Mouse (Mus musculus): ENCODE measurements around the gene Tmem82.

Tmem82 gene

DNA sequence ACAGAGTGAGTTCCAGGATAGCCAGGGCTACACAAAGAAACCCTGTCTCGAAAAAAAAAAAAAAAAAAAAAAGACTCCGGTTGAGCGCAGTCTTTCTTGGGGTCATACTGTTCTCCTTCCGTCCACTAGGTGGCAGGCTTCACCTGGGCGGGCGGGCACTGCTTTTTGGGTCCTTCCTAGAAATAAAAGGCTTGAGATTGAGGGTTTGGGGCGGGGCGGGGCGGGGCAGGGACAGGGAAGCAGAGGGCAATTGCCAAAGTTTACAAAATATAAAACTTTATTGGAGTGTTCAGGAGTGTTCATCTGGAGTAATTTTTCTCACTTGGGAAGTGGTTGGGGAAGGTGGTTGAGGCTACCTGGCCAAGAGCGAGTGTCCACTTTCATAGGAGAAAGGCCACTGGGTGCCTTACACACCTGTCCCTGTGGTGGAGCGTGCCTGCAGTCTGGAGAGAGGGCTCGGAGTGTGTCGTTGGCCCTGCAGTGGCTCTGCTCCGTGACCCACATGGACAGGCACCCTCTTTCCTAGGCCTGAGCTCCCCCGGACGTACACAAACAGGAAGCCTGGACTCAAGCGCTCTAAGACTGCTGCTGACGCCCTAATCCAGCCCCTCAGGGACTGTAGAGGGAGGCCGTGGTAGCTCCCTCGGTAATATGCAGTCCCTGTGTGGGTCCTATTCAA, at the start of gene Tmem82:
Gene Tmem82, minus strand, starts transcription at position 69 of the 679 bp plus-strand sequence.
- in situ Hi-C loops (cut with MboI) = no loop called here

DNA sequence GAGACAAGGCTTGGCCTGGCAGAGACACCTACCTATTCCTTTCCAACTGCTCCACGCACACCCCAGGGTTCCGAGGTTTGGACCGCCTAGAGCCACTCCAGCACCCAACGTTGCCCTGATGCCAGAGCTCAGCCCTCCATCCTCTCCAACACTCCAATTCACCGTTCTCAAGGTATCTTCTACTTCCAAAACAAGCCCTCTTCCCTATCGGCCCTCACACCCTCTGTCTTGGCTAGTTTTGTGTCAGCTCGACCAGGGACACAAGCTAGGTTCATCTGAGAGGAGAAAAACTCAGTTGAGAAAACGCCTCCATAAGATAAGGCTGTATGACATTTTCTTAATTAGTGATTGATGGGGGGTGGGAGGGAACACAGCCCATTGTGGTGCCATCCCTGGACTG, 46.4 kb upstream of the Tmem82 start, which contains the start of gene Plekhm2:
Gene Plekhm2, minus strand, starts transcription at position 101 of the 400 bp plus-strand sequence.
- in situ Hi-C loops (cut with MboI) = no loop called here

DNA sequence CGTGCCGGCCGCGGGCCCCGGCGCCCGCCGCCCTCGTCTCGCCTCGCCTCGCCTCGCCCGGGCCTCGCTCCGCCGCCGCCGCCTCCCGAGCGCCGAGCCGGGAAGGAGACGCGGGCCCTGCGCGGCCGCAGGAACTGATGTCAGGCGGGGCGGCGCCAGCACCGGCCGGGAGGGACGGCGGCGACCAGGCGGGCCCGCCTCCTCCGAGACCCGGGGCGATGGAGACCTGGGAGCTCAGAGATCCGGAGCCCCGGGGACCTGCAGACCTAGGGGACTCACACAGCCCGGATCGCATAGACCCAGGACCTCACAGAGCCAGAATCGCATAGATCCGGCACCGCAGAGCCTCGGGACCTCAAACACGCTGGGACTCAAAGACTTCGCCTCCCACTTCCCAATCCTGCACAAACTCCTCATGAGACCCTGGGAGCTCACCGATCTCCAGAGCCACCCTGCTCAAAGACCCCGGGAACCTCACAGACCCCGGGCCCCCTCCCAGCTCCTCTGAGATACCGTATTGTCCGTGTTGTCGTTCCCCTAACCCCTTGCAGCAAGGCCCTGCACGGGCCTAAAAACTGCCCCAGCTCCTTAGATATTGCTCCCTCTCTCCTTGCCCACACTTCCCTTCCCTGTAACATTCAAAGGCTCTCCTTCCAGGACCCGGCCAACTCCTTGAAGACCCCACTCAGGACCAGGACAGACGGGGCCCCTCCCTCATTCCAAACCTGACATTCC, 45.7 kb upstream of the Tmem82 start:
- in situ Hi-C loops (cut with MboI) = no loop called here

DNA sequence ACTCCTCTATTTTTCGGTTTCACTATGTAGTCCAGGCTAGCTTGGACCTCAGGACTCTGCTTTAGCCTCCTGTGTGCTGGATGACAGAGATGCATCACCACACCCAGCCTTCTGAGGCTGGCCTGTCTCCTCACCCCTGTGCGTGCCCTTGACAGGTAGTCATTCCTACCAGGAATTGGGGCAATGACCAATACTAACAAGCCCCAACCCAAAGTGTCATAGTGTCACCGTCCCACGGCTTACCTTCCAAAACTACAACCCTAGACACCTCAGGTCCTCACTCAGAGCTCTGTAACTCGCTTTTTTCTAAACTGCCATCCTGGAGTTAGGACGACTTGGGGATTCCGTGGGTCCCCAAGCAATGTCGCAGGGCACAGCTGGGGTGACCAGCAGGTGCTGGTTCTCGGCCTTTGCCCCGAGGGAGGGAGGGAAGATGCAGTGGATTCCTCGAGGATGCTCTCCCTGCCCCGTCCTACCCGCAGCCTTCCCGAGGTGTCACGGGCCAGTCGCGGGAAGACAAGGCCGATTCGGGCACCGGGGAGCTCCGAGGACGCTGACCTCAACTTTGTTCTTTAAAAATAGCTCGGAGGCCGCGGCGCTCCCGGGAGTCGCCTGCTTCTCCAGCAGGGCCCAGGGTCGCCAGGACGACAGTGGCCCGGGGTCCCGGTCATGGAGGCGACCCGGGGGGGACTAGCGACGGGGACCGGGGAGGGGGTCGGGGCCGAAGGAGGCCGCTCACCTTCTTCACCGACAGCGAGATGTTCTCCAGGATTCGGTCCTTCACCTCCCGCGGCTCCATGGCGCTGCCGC, 44.9 kb upstream of the Tmem82 start:
- in situ Hi-C loops (cut with MboI) = no loop called here

DNA sequence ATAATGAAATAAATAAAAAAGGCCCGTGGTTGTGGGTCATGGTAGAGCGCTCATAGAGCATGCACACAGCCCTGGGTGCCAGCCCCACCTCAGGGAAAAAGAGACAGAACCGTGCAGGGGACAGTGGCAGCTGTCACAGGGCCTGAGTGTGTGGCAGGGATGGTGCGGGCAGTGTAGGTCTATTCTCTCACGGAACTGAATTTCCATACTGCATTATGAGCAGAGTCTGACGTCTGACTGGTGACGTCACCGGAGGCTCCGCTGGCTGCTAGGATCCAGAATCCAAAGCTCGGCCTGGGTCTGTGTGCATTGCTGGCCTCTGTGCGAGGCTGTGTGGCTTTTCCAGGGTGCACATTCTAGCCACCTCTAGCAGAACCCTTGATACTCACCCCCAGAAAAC, 42.5 kb upstream of the Tmem82 start:
- in situ Hi-C loops (cut with MboI) = no loop called here

DNA sequence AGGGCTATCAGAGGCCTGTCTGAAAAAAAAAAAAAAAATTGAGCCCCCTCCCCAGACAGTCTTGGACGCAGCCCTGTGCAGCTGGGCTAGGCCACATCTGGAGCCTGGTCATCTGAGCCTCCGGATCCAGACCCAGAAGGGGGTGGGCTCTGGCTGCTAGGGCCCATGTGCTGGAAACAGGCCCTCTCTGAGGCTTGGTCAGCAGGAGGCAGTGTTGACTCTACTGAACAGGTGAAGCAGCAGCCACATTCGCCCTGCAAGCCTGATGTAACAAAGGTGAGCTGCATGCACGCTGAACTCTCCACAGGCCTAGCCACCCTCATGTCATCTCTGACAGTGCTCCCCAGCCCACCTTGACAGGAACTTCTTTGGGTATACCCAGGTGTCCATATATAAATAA, 41.3 kb upstream of the Tmem82 start:
- in situ Hi-C loops (cut with MboI) = no loop called here

DNA sequence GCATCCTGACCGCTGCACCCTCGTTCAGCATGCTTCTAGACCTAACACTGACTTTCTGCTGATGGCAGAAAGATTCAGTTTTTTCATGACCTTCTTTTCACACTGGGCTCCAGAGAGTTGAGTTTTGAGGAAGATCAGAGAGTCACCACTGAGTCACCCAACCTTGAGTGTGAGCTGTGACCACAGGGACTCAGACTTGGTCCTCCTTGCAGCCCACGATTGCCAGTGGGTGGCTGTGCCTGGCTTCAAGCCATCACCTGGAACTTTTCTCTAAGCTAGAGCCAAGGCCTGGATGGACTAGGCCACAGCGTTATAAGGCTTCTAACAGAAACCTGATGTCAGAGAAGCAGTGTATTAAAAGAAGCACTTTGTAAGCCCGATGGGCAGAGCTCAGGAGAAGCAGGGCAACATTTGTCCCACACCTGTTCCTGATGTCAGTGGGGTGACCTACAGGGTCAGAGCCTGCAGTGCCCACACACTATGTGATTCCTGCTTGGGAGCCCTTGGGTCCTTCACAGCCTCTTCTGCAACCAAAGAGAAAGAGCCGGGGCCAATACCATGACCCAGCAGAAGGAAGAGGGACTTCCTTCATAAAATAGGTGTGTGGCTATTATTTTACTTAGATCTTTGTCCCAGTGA, 40.5 kb upstream of the Tmem82 start:
- in situ Hi-C loops (cut with MboI) = no loop called here

DNA sequence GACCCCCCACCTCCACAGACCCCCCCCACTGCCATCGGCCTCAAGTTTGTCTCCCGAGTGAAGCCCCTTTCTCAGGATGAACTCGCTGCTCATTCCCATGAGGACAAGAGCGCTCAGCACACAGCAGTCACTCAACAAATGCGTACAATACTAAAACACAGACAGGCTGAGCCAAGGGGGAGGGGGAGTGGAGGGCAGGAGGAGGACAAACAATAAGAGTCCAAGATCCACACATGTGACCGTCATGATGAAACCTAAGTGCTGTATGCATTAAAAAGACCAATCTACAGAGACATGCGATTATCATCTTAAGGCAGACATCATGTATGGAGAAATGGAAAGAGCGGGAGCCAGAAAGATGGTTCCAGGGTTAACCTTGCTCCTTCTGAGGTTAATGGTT, 38.5 kb upstream of the Tmem82 start:
- in situ Hi-C loops (cut with MboI) = no loop called here

DNA sequence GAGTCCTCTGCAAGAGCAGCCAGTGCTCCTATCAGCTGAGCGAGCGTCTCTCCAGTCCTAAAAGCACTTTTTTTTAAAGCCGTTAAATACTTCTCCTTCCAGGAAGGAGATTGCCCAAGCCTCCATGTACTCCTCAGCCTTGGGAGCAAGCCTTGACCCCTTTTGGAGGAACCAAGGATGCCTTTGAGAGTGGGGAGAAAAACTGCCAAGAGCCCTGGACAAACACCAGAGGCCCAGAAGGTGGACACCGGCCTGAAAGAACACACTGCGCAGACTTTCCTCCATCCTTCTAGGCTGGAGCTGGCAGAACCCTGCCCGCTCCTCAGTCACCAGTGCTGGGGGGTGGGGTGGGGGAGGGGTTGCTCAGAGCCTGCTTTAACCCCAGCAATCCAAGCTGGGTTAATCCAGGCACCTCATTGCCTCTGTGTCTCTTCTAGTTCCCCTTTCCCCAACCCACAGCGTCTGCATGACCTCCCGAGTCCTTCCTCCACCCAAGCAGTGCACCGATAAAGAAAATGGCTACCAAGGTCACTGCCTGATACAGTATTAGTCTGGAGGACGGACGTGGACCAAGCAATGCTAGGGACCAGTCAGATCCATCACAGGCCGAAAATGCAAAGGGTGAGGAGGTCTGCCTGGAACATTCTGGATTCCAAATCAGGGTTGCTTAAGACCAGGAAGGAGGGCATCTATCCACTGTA, 37.6 kb upstream of the Tmem82 start:
- in situ Hi-C loops (cut with MboI) = no loop called here

DNA sequence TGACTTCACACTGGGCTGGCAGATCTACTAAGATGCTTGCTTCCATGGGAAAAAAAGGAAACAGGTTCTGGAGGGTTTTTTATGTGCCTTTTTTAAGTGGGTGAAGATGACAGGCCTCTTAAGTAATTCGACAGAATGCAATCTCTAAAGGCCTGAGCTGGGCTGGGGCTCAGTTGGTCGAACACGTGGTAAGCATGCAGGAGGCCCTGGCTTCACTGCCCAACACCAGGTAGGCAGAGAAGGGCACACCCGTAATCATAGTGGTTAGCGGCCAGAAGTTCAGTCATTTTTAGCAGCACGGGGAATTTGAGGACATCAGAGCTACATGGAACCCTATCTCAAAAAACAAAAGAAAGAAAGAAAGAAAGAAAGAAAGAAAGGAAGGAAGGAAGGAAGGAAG, 36.1 kb upstream of the Tmem82 start:
- in situ Hi-C loops (cut with MboI) = no loop called here

DNA sequence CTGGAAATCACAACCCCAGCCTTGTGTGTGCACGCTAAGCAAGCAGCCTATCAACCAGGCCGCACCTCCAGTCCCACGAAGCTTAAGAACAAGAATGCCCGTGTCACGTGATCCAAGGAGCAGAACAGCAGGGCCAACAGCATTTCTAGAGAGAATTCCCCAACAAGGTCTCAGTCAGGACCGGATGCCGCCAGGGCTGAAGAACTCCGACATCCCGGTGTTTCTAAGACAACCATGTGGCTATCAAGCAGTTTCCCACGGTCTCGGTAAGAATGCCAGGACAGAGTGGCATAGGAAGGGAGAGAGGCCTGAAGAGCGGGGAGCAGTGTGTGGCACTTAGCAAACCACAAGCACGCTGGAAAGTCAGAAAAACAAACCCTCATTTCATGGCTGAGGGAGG, 35.4 kb upstream of the Tmem82 start:
- in situ Hi-C loops (cut with MboI) = no loop called here

DNA sequence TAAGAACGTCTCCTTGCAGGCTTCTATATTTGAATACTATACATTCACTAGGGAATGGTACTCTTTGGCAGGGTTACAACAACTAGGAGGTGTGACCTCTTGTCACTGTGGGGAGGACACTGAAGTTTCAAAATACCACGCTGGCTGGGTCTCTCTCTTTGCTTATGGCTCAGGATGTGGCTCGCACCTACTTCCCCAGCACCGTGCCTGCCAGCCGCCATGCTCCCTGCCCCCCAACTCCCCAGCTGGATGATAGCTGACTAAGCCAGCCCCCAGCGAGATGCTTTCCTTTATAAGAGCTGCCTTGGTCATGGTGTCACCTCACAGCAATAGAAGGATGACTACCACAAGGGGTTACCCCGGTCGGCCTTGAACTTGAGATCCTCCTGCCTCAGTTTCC, 34.6 kb upstream of the Tmem82 start:
- in situ Hi-C loops (cut with MboI) = no loop called here

DNA sequence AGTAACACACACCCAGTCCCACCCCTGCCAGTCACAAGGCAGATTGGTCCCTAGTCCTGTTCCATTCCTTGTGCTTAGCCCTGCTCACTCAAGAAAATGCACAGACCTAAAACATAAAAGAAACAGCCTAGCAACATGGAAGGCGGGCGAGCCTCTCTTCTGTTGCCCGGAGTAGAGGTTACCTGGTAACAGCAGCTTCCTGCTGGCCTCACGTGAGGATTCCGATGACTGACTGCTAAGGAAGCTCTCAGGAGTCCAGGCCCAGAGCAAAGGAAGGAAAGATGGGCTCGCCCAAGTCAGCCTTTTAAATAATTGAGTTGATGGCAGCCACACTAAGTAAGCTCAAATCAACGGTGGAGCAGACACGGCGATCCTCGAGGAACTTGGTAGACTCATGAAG, 33.5 kb upstream of the Tmem82 start:
- in situ Hi-C loops (cut with MboI) = no loop called here

DNA sequence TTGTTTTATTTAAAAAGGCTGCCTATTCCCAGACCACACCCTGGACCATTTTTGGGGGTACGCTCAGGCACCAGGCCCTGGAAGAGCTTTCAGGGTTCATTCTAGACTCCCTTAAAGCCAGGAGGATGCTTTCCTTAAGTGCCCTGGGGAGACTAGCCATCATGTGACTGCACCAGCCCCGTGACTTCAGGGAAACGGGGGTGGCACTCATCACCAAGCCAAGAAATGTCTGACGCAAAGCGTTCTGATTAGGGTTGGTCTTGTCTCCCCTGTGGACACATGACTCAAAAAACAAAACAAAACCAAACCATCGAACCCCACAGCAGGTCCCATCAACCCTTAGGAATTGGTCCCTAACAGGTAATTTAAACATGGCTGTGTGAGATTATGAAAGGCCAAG, 32.9 kb upstream of the Tmem82 start:
- in situ Hi-C loops (cut with MboI) = no loop called here

DNA sequence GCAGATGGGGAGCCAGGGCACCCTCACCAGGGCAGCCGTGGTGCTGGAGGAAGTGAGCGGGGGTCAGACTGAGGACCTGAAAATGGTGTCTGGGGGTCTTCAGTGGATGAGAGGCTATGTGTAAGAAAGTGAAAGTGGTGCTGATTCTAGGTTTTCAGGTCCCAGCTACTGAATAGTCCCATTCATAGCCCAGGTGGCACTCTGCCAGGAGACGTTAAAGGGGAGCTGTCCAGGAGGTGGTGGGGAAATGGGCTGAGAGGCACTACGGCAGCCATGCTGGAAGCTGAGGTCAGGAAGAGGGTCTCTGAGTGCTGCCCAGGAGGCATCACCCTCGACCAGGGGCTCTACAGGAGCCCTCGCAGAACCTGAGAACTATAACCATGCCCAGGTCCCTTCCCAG, 30.8 kb upstream of the Tmem82 start:
- in situ Hi-C loops (cut with MboI) = no loop called here

DNA sequence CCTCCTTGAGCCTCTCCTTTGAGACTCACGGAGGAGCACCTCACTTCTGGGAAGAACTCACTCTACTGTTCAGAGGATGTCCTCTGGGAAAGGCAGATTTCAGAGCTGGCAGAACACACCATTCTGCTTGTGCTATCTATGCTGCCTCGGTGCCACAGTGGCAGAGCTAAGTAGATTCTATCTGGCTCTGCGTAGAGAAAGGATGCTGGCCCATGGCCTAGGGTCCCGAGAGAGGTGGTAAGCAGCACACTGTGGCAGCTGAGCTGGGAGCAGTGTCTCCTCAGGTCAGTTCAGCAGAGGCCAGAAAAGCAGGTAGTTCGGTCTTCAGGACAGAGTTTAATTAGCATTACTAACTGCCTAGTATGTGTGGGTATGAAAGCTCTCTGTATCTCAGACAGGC, 29.8 kb upstream of the Tmem82 start:
- in situ Hi-C loops (cut with MboI) = no loop called here

DNA sequence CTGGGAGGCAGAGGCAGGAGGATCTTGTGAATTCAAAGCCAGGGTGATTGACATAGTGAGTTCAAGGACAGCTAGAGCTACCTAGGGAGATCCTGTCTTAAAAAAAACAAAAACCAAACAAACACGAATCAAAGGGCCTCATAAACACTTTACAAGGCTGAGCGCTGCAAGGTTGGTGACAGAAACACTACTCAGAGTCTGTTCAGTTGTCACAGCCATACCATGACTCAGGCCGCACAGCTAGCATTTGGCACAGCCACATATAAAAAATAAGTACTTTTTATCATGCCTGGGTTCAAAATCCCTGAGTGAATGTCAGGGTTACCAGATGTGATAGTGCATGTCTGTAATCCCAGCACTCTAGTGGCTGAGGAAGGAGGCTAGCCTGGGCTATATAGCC, 28.8 kb upstream of the Tmem82 start:
- in situ Hi-C loops (cut with MboI) = no loop called here

DNA sequence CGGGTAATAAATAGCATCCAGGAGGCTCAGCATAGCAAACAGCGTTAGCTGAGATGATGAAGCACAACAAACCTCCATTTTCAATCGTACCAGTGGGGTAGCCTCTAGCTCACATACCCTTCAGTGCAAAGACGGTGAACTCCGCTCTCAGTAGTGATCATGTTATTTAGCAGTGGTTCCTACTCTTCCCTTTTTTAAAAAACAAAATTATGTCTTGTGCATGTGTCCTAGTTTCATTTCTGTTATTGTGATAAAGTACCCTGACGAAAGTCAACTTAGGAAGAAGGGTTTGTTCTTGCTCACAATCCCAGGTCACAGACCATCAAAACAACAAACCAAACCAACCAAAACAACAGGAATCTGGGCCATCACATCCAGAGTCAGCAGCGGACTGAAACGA, 27.6 kb upstream of the Tmem82 start:
- in situ Hi-C loops (cut with MboI) = no loop called here

DNA sequence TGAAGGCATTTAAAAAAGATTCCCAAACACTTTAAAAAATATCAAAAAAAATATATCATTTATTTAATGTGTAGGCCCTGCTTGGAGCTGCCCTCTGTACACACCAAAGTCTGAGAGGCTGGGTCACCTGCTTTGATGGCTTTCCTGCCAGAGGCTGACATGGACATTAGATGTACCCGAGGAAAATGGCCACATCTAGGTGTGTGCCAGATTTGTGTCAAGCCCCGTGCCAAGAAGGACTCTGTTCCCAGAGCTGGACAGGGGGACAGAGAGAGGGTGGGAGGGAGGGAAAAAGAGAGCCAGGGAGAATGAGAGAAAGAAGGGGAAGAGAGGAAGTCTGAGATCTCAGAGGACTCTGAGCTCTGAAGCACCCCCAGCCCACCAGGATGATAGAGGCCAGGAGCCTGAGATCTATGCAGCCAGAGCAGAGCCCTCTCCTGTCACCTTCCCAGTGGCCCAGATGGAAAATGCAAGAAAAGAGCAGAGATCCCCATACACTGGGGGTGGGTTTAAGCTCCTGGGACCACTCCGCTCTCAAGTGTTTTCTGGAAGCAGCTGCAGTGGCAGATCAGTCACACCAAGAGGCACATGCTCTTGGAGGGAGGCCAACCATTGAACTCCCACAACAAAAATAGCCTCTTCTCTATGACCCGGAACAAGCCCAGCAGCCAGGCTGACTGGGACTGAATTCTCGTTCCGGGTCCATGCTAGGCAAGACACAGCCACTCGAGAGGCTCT, 24.9 kb upstream of the Tmem82 start:
- in situ Hi-C loops (cut with MboI) = no loop called here

DNA sequence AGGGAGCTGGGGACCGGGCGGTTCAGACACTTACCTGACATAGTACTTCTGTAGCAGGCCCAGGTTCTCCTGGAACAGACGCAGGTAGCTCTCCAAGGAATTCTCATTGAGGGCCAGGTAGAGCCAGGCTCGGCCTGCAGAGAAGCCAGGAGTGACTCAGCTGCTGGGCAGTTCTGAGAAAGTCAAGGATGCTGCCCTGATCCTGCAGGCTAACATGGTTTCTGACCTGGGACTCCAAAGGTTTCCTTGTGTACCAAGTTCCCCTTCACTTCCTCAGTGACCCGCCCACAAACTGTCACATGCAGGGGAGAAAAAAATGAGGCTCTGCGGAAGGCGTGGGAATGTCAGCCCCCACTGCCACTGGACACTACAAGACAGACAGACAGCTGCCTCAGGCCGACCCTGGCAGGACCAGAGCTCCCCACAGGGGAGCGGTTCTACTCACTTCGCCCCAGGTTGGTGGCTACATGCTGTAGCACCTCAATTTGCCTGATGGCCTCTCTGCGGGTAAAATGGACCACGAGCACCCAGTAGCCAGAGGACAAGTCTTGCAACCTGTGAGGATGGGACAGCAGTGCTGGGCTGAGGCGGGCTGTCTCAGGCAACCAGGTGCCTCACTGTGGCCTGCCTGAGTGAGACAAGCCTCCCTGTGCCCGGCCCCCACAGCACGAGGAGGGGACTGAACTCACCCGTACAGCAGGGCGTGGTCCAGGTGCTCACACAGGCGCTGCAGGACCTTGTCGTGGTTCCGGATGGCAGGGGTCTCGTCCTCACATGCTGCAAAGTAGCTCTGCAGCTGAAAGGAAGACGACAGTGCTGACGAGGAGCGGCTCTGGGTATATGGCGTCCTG, 23.8 kb upstream of the Tmem82 start:
- in situ Hi-C loops (cut with MboI) = no loop called here
